Mouse (Mus musculus): Measurements from ENCODE around the gene Slc2a5. TPM values are rescaled to one million over a fixed set of nuclear protein-coding genes. Genes with fewer than 3 reads are reported as not detected.

The Slc2a5 gene
- polyA plus RNA-seq, 1 experiment from 2014 or later: 0.50 TPM

- Histone ChIP-seq H3K36me3 (ENCODE audit: control insufficient read depth, insufficient read depth, low read length) (no peaks in the 10 kb centered on the region), H3K4me2 (ENCODE audit: low read depth, low read length) (no peak overlapping the region), H3K9me3 (ENCODE audit: control insufficient read depth, low read length) (no peaks in the 10 kb centered on the region), H3K4me3 (ENCODE audit: low read length) (no peak overlapping the region), H3K27ac (ENCODE audit: low read length) (no peak overlapping the region), H3K27me3 (ENCODE audit: control insufficient read depth, insufficient read depth, low read depth, low read length) (no peaks in the 10 kb centered on the region), H3K4me1 (replicated peaks; ENCODE audit: control insufficient read depth, insufficient read depth, low read length) (no peaks in the 10 kb centered on the region; the same call in 1 of the 2 replicates), H3K9ac (ENCODE audit: low read length) (no peak overlapping the region)
- ATAC-seq (ENCODE audit: low read depth): no peak
- WGBS: 88% methylated on average over 7 of the region's 7 CpGs
Observed at GRCm38 (mm10) chr4:150127894-150128293, 8.8 kb downstream of the Slc2a5 start.

- Histone ChIP-seq H3K4me1 (replicated peaks; ENCODE audit: control insufficient read depth, insufficient read depth, low read length) (peaks cover 2% of the 10 kb centered on the region; the same call in 1 of the 2 replicates), H3K9ac (ENCODE audit: low read length) (no peak overlapping the region), H3K4me3 (ENCODE audit: low read length) (no peak overlapping the region), H3K36me3 (ENCODE audit: control insufficient read depth, insufficient read depth, low read length) (no peaks in the 10 kb centered on the region), H3K27me3 (ENCODE audit: control insufficient read depth, insufficient read depth, low read depth, low read length) (no peaks in the 10 kb centered on the region), H3K4me2 (ENCODE audit: low read depth, low read length) (no peak overlapping the region), H3K9me3 (ENCODE audit: control insufficient read depth, low read length) (no peaks in the 10 kb centered on the region), H3K27ac (ENCODE audit: low read length) (no peak overlapping the region)
- 70% methylated on average over 8 of the region's 8 CpGs for WGBS
- ATAC-seq (ENCODE audit: low read depth): no peak
Observed at GRCm38 (mm10) chr4:150128571-150128970, 9.5 kb downstream of the Slc2a5 start.

- ATAC-seq (ENCODE audit: low read depth): no peak
- H3K27ac ChIP-seq (ENCODE audit: low read length): no peak overlapping the region
- H3K9me3 ChIP-seq (ENCODE audit: control insufficient read depth, low read length): no peaks in the 10 kb centered on the region
- H3K9ac ChIP-seq (ENCODE audit: low read length): no peak overlapping the region
- H3K4me3 ChIP-seq (ENCODE audit: low read length): no peak overlapping the region
- no peak overlapping the region for H3K4me2 ChIP-seq (ENCODE audit: low read depth, low read length)
- H3K27me3 ChIP-seq (ENCODE audit: control insufficient read depth, insufficient read depth, low read depth, low read length): no peaks in the 10 kb centered on the region
- 37% methylated on average over 2 of the region's 2 CpGs for WGBS
- H3K4me1 ChIP-seq (replicated peaks; ENCODE audit: control insufficient read depth, insufficient read depth, low read length): peaks cover 2% of the 10 kb centered on the region; the same call in 1 of the 2 replicates
- no peaks in the 10 kb centered on the region for H3K36me3 ChIP-seq (ENCODE audit: control insufficient read depth, insufficient read depth, low read length)
Observed at GRCm38 (mm10) chr4:150130661-150131060, 11.6 kb downstream of the Slc2a5 start.

GRCm38 (mm10) chr4:150132692-150133271 is 13.7 kb downstream of the Slc2a5 start:
- H3K4me3 ChIP-seq (ENCODE audit: low read length): peak overlapping the region; percentile 37
- ATAC-seq (ENCODE audit: low read depth): no peak
- no peak overlapping the region for H3K27ac ChIP-seq (ENCODE audit: low read length)
- no peaks in the 10 kb centered on the region for H3K27me3 ChIP-seq (ENCODE audit: control insufficient read depth, insufficient read depth, low read depth, low read length)
- WGBS: 13% methylated on average over 24 of the region's 24 CpGs
- 0 out of 2 replicates have a peak overlapping the region, but pooled peaks have one; percentile 9 for H3K9ac ChIP-seq (ENCODE audit: low read length)
- peak overlapping the region; percentile 56 for H3K4me2 ChIP-seq (ENCODE audit: low read depth, low read length)
- no peaks in the 10 kb centered on the region for H3K36me3 ChIP-seq (ENCODE audit: control insufficient read depth, insufficient read depth, low read length)
- H3K9me3 ChIP-seq (ENCODE audit: control insufficient read depth, low read length): no peaks in the 10 kb centered on the region
- peaks cover 5% of the 10 kb centered on the region for H3K4me1 ChIP-seq (replicated peaks; ENCODE audit: control insufficient read depth, insufficient read depth, low read length)

GRCm38 (mm10) chr4:150135254-150135653 is 16.2 kb downstream of the Slc2a5 start:
- H3K27me3 ChIP-seq (ENCODE audit: control insufficient read depth, insufficient read depth, low read depth, low read length): no peaks in the 10 kb centered on the region
- no peak overlapping the region for H3K27ac ChIP-seq (ENCODE audit: low read length)
- 71% methylated on average over 7 of the region's 7 CpGs for WGBS
- ATAC-seq (ENCODE audit: low read depth): no peak
- H3K9me3 ChIP-seq (ENCODE audit: control insufficient read depth, low read length): no peaks in the 10 kb centered on the region
- H3K9ac ChIP-seq (ENCODE audit: low read length): no peak overlapping the region
- no peak overlapping the region for H3K4me3 ChIP-seq (ENCODE audit: low read length)
- H3K4me2 ChIP-seq (ENCODE audit: low read depth, low read length): no peak overlapping the region
- H3K36me3 ChIP-seq (ENCODE audit: control insufficient read depth, insufficient read depth, low read length): no peaks in the 10 kb centered on the region
- H3K4me1 ChIP-seq (replicated peaks; ENCODE audit: control insufficient read depth, insufficient read depth, low read length): peaks cover 14% of the 10 kb centered on the region

- Histone ChIP-seq H3K4me1 (replicated peaks; ENCODE audit: control insufficient read depth, insufficient read depth, low read length) (peaks cover 14% of the 10 kb centered on the region), H3K4me2 (ENCODE audit: low read depth, low read length) (no peak overlapping the region), H3K36me3 (ENCODE audit: control insufficient read depth, insufficient read depth, low read length) (no peaks in the 10 kb centered on the region), H3K9ac (ENCODE audit: low read length) (no peak overlapping the region), H3K27me3 (ENCODE audit: control insufficient read depth, insufficient read depth, low read depth, low read length) (no peaks in the 10 kb centered on the region), H3K27ac (ENCODE audit: low read length) (no peak overlapping the region), H3K9me3 (ENCODE audit: control insufficient read depth, low read length) (no peaks in the 10 kb centered on the region), H3K4me3 (ENCODE audit: low read length) (no peak overlapping the region)
- 6% methylated on average over 10 of the region's 10 CpGs for WGBS
- ATAC-seq (ENCODE audit: low read depth): peak; percentile 48; the same call in 1 of the 2 replicates
Observed at GRCm38 (mm10) chr4:150136693-150137092, 17.6 kb downstream of the Slc2a5 start.

GRCm38 (mm10) chr4:150137368-150138083 is 18.4 kb downstream of the Slc2a5 start:
- Histone ChIP-seq H3K9ac (ENCODE audit: low read length) (no peak overlapping the region), H3K4me1 (replicated peaks; ENCODE audit: control insufficient read depth, insufficient read depth, low read length) (peaks cover 14% of the 10 kb centered on the region), H3K27me3 (ENCODE audit: control insufficient read depth, insufficient read depth, low read depth, low read length) (no peaks in the 10 kb centered on the region), H3K4me2 (ENCODE audit: low read depth, low read length) (no peak overlapping the region), H3K27ac (ENCODE audit: low read length) (no peak overlapping the region), H3K9me3 (ENCODE audit: control insufficient read depth, low read length) (no peaks in the 10 kb centered on the region), H3K4me3 (ENCODE audit: low read length) (no peak overlapping the region), H3K36me3 (ENCODE audit: control insufficient read depth, insufficient read depth, low read length) (no peaks in the 10 kb centered on the region)
- 80% methylated on average over 7 of the region's 7 CpGs for WGBS
- ATAC-seq (ENCODE audit: low read depth): no peak; the same call in 1 of the 2 replicates

GRCm38 (mm10) chr4:150138084-150138543 is 19.0 kb downstream of the Slc2a5 start:
- H3K27ac ChIP-seq (ENCODE audit: low read length): no peak overlapping the region
- H3K27me3 ChIP-seq (ENCODE audit: control insufficient read depth, insufficient read depth, low read depth, low read length): no peaks in the 10 kb centered on the region
- no peak overlapping the region for H3K9ac ChIP-seq (ENCODE audit: low read length)
- peak; percentile 86 for ATAC-seq (ENCODE audit: low read depth)
- H3K4me2 ChIP-seq (ENCODE audit: low read depth, low read length): peak overlapping the region; percentile 55
- H3K9me3 ChIP-seq (ENCODE audit: control insufficient read depth, low read length): no peaks in the 10 kb centered on the region
- H3K4me1 ChIP-seq (replicated peaks; ENCODE audit: control insufficient read depth, insufficient read depth, low read length): peaks cover 13% of the 10 kb centered on the region
- no peaks in the 10 kb centered on the region for H3K36me3 ChIP-seq (ENCODE audit: control insufficient read depth, insufficient read depth, low read length)
- 12% methylated on average over 9 of the region's 9 CpGs for WGBS
- H3K4me3 ChIP-seq (ENCODE audit: low read length): peak overlapping the region; percentile 33

- Histone ChIP-seq H3K27me3 (ENCODE audit: control insufficient read depth, insufficient read depth, low read depth, low read length) (no peaks in the 10 kb centered on the region), H3K9me3 (ENCODE audit: control insufficient read depth, low read length) (no peaks in the 10 kb centered on the region), H3K4me1 (replicated peaks; ENCODE audit: control insufficient read depth, insufficient read depth, low read length) (peaks cover 12% of the 10 kb centered on the region), H3K4me2 (ENCODE audit: low read depth, low read length) (no peak overlapping the region), H3K4me3 (ENCODE audit: low read length) (no peak overlapping the region), H3K27ac (ENCODE audit: low read length) (no peak overlapping the region), H3K36me3 (ENCODE audit: control insufficient read depth, insufficient read depth, low read length) (no peaks in the 10 kb centered on the region), H3K9ac (ENCODE audit: low read length) (no peak overlapping the region)
- ATAC-seq (ENCODE audit: low read depth): no peak
- 52% methylated on average over 13 of the region's 13 CpGs for WGBS
Observed at GRCm38 (mm10) chr4:150139090-150139489, 20.0 kb downstream of the Slc2a5 start.
